Mouse (Mus musculus) activated CD4-positive, CD25-positive, alpha-beta regulatory T cell, adult 4 months (primary cell): ENCODE measurements around the gene Fgf11. TPM values are rescaled to one million over a fixed set of nuclear protein-coding genes. Genes with fewer than 3 reads are reported as not detected.

Source experiments
- ATAC-seq: one replicate; pipeline ENCODE4 v1.8.0; 2017
- polyA plus RNA-seq, 2 experiments: library from polyadenylated mRNA; unstranded; fragments of 100-300 nt; shearing (Covaris generic); gene quantifications; one replicate each; pipeline ENCODE4 v1.2.1; 2017

Gene Fgf11
- polyA plus RNA-seq, 2 experiments from 2014 or later: not detected

GRCm38 (mm10) chr11:69815155-69815554, 13.5 kb upstream of the Fgf11 start, which contains the start of gene Gm39566:
TSS of gene Gm39566 (minus strand) at chr11:69815298.
- ATAC-seq: no peak

GRCm38 (mm10) chr11:69810280-69810679, 8.6 kb upstream of the Fgf11 start:
- ATAC-seq: no peak

GRCm38 (mm10) chr11:69807641-69808040, 6.0 kb upstream of the Fgf11 start:
- no peak for ATAC-seq

GRCm38 (mm10) chr11:69806378-69806777, 4.7 kb upstream of the Fgf11 start:
- ATAC-seq: no peak

- no peak for ATAC-seq
Measured at GRCm38 (mm10) chr11:69804972-69805909, 3.6 kb upstream of the Fgf11 start, which contains the start of gene Tmem102. TSS of gene Tmem102 (minus strand) at chr11:69805624.

- no peak for ATAC-seq
Measured at GRCm38 (mm10) chr11:69804652-69804940, 2.9 kb upstream of the Fgf11 start.

GRCm38 (mm10) chr11:69803786-69804651, 2.4 kb upstream of the Fgf11 start:
- peak; percentile 62 for ATAC-seq

- ATAC-seq: no peak
Measured at GRCm38 (mm10) chr11:69803328-69803727, 1.7 kb upstream of the Fgf11 start.

- ATAC-seq: peak; percentile 32
Measured at GRCm38 (mm10) chr11:69802648-69803105, 1.0 kb upstream of the Fgf11 start.

- ATAC-seq: no peak
Measured at GRCm38 (mm10) chr11:69800392-69801197, 1.1 kb downstream of the Fgf11 start.

GRCm38 (mm10) chr11:69800138-69800391, 1.6 kb downstream of the Fgf11 start:
- ATAC-seq: no peak

GRCm38 (mm10) chr11:69799394-69800137, 2.1 kb downstream of the Fgf11 start:
- no peak for ATAC-seq

- no peak for ATAC-seq
Measured at GRCm38 (mm10) chr11:69797924-69798323, 3.7 kb downstream of the Fgf11 start.

- ATAC-seq: no peak
Measured at GRCm38 (mm10) chr11:69795983-69796435, 5.6 kb downstream of the Fgf11 start.

- ATAC-seq: peak; percentile 100
Measured at GRCm38 (mm10) chr11:69795168-69795982, 6.3 kb downstream of the Fgf11 start, which contains the start of gene Chrnb1. TSS of gene Chrnb1 (minus strand) at chr11:69795943.

- no peak for ATAC-seq
Measured at GRCm38 (mm10) chr11:69793429-69793828, 8.2 kb downstream of the Fgf11 start.

- ATAC-seq: no peak
Measured at GRCm38 (mm10) chr11:69791420-69791819, 10.2 kb downstream of the Fgf11 start.

- no peak for ATAC-seq
Measured at GRCm38 (mm10) chr11:69789431-69789830, 12.2 kb downstream of the Fgf11 start.

GRCm38 (mm10) chr11:69787306-69787705, 14.4 kb downstream of the Fgf11 start:
- no peak for ATAC-seq

- no peak for ATAC-seq
Measured at GRCm38 (mm10) chr11:69784793-69785272, 16.8 kb downstream of the Fgf11 start.

- no peak for ATAC-seq
Measured at GRCm38 (mm10) chr11:69781828-69782227, 19.8 kb downstream of the Fgf11 start.
